Mouse (Mus musculus): ENCODE measurements around the gene Tap2. TPM values are rescaled to one million over a fixed set of nuclear protein-coding genes. Genes with fewer than 3 reads are reported as not detected.

Tap2 gene
- total and polyA plus RNA-seq, 2 experiments from 2014 or later = 3.3 to 7.5 TPM

GRCm38 (mm10) chr17:34179913-34180859, 23.1 kb upstream of the Tap2 start:
- 65% methylated on average over 13 of the region's 13 CpGs for WGBS
- no peak overlapping the region for H3K4me3 ChIP-seq (ENCODE audit: low read depth, low read length)
- H3K9ac ChIP-seq (replicated peaks; ENCODE audit: low read depth, low read length) = no peak overlapping the region
- no peak overlapping the region for H3K27ac ChIP-seq (ENCODE audit: low read depth)
- no peak for ATAC-seq (ENCODE audit: insufficient read depth, low read depth)
- DNase-seq (ENCODE audit: low spot score) = no peak
- H3K36me3 ChIP-seq (replicated peaks; ENCODE audit: control insufficient read depth, insufficient read depth, low read length) = no peaks in the 10 kb centered on the region
- peaks cover 15% of the 10 kb centered on the region; the same call in 1 of the 2 replicates for H3K27me3 ChIP-seq (ENCODE audit: control insufficient read depth, insufficient read depth, low read length)
- no peak overlapping the region for H3K4me2 ChIP-seq (ENCODE audit: low read depth, low read length)
- TF ChIP-seq CTCF (IDR thresholded peaks at IDR 0.05; ENCODE audit: low read depth) (no peak), EP300 (IDR thresholded peaks at IDR 0.05; ENCODE audit: low read depth) (no peak)
- H3K4me1 ChIP-seq (ENCODE audit: control insufficient read depth, insufficient read depth) = no peaks in the 10 kb centered on the region
- peaks cover 8% of the 10 kb centered on the region; the same call in 1 of the 2 replicates for H3K9me3 ChIP-seq (replicated peaks; ENCODE audit: control insufficient read depth, low read length)

- no peak for TF ChIP-seq EP300 (IDR thresholded peaks at IDR 0.05; ENCODE audit: low read depth)
- TF ChIP-seq CTCF (IDR thresholded peaks at IDR 0.05; ENCODE audit: low read depth) = no peak
- Histone ChIP-seq H3K4me2 (ENCODE audit: low read depth, low read length) (no peak overlapping the region), H3K36me3 (replicated peaks; ENCODE audit: control insufficient read depth, insufficient read depth, low read length) (no peaks in the 10 kb centered on the region), H3K27me3 (ENCODE audit: control insufficient read depth, insufficient read depth, low read length) (peaks cover 35% of the 10 kb centered on the region), H3K9me3 (replicated peaks; ENCODE audit: control insufficient read depth, low read length) (no peaks in the 10 kb centered on the region), H3K4me1 (ENCODE audit: control insufficient read depth, insufficient read depth) (peaks cover 8% of the 10 kb centered on the region; the same call in 1 of the 2 replicates), H3K9ac (replicated peaks; ENCODE audit: low read depth, low read length) (no peak overlapping the region), H3K27ac (ENCODE audit: low read depth) (no peak overlapping the region), H3K4me3 (ENCODE audit: low read depth, low read length) (no peak overlapping the region)
- DNase-seq (ENCODE audit: low spot score) (no peak), ATAC-seq (ENCODE audit: insufficient read depth, low read depth) (no peak)
- 58% methylated on average over 15 of the region's 15 CpGs for WGBS
These were observed 19.6 kb upstream of the Tap2 start for GRCm38 (mm10) chr17:34183564-34184219.

GRCm38 (mm10) chr17:34185526-34185925, 17.8 kb upstream of the Tap2 start:
- no peak overlapping the region for H3K9ac ChIP-seq (replicated peaks; ENCODE audit: low read depth, low read length)
- H3K4me1 ChIP-seq (ENCODE audit: control insufficient read depth, insufficient read depth) = peaks cover 8% of the 10 kb centered on the region; the same call in 1 of the 2 replicates
- TF ChIP-seq EP300 (IDR thresholded peaks at IDR 0.05; ENCODE audit: low read depth) = no peak
- no peak for TF ChIP-seq CTCF (IDR thresholded peaks at IDR 0.05; ENCODE audit: low read depth)
- ATAC-seq (ENCODE audit: insufficient read depth, low read depth) (no peak), DNase-seq (ENCODE audit: low spot score) (no peak)
- no peak overlapping the region for H3K4me3 ChIP-seq (ENCODE audit: low read depth, low read length)
- no peak overlapping the region for H3K27ac ChIP-seq (ENCODE audit: low read depth)
- H3K4me2 ChIP-seq (ENCODE audit: low read depth, low read length) = no peak overlapping the region
- 81% methylated on average over 9 of the region's 9 CpGs for WGBS
- H3K27me3 ChIP-seq (ENCODE audit: control insufficient read depth, insufficient read depth, low read length) = peaks cover 42% of the 10 kb centered on the region
- H3K9me3 ChIP-seq (replicated peaks; ENCODE audit: control insufficient read depth, low read length) = no peaks in the 10 kb centered on the region
- H3K36me3 ChIP-seq (replicated peaks; ENCODE audit: control insufficient read depth, insufficient read depth, low read length) = no peaks in the 10 kb centered on the region

DNA sequence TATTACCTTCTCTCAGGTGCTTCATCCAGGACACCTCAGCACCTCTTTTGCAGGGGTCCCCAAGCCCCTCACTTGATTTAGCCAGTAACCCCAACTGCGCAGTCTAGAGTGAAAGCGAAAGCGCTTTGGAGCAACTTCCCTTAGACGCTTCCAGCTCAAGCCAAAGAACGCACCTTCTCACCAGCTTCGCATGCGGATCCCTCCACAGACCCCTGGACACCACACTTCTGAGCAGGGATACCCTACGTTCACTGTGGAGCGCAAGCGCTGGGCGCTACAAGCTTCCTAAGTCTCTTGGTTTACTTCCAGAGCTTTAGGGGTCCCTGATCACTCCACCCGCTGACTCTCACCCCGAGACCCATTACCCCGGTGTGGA, 16.5 kb upstream of the Tap2 start:
- no peak for TF ChIP-seq EP300 (IDR thresholded peaks at IDR 0.05; ENCODE audit: low read depth)
- no peak for TF ChIP-seq CTCF (IDR thresholded peaks at IDR 0.05; ENCODE audit: low read depth)
- 5% methylated on average over 14 of the region's 14 CpGs for WGBS
- H3K27me3 ChIP-seq (ENCODE audit: control insufficient read depth, insufficient read depth, low read length) = peaks cover 55% of the 10 kb centered on the region
- ATAC-seq (ENCODE audit: insufficient read depth, low read depth) (no peak), DNase-seq (ENCODE audit: low spot score) (no peak)
- peak overlapping the region; percentile 69 for H3K4me3 ChIP-seq (ENCODE audit: low read depth, low read length)
- H3K9ac ChIP-seq (replicated peaks; ENCODE audit: low read depth, low read length) = peak overlapping the region; percentile 77; the same call in 1 of the 2 replicates
- no peak overlapping the region for H3K27ac ChIP-seq (ENCODE audit: low read depth)
- H3K4me2 ChIP-seq (ENCODE audit: low read depth, low read length) = peak overlapping the region; percentile 94
- no peaks in the 10 kb centered on the region for H3K9me3 ChIP-seq (replicated peaks; ENCODE audit: control insufficient read depth, low read length)
- no peaks in the 10 kb centered on the region for H3K36me3 ChIP-seq (replicated peaks; ENCODE audit: control insufficient read depth, insufficient read depth, low read length)
- peaks cover 8% of the 10 kb centered on the region; the same call in 1 of the 2 replicates for H3K4me1 ChIP-seq (ENCODE audit: control insufficient read depth, insufficient read depth)

GRCm38 (mm10) chr17:34187261-34187916, 15.9 kb upstream of the Tap2 start, which contains the start of the genes Tap1 and Psmb9:
TSS of gene Tap1 (plus strand) at chr17:34187553.
TSS of gene Psmb9 (minus strand) at chr17:34187764.
- peak within 1 kb of the TSS; percentile 69 for H3K4me3 ChIP-seq (ENCODE audit: low read depth, low read length)
- H3K27me3 ChIP-seq (ENCODE audit: control insufficient read depth, insufficient read depth, low read length) = peaks cover 59% of the 10 kb centered on the region
- H3K9me3 ChIP-seq (replicated peaks; ENCODE audit: control insufficient read depth, low read length) = no peaks in the 10 kb centered on the region
- DNase-seq (ENCODE audit: low spot score) (peak; percentile 84), ATAC-seq (ENCODE audit: insufficient read depth, low read depth) (peak; percentile 95)
- H3K4me1 ChIP-seq (ENCODE audit: control insufficient read depth, insufficient read depth) = peaks cover 8% of the 10 kb centered on the region; the same call in 1 of the 2 replicates
- H3K27ac ChIP-seq (ENCODE audit: low read depth) = peak within 1 kb of the TSS; percentile 69
- H3K36me3 ChIP-seq (replicated peaks; ENCODE audit: control insufficient read depth, insufficient read depth, low read length) = no peaks in the 10 kb centered on the region
- peak within 1 kb of the TSS; percentile 94 for H3K4me2 ChIP-seq (ENCODE audit: low read depth, low read length)
- TF ChIP-seq EP300 (IDR thresholded peaks at IDR 0.05; ENCODE audit: low read depth) = no peak
- no peak for TF ChIP-seq CTCF (IDR thresholded peaks at IDR 0.05; ENCODE audit: low read depth)
- H3K9ac ChIP-seq (replicated peaks; ENCODE audit: low read depth, low read length) = peak within 1 kb of the TSS; percentile 77
- WGBS = under 1% methylated on average over 46 of the region's 46 CpGs

All from heart, postnatal 0 days (tissue).